Mouse (Mus musculus): ENCODE results near the gene Tmem110.

DNA sequence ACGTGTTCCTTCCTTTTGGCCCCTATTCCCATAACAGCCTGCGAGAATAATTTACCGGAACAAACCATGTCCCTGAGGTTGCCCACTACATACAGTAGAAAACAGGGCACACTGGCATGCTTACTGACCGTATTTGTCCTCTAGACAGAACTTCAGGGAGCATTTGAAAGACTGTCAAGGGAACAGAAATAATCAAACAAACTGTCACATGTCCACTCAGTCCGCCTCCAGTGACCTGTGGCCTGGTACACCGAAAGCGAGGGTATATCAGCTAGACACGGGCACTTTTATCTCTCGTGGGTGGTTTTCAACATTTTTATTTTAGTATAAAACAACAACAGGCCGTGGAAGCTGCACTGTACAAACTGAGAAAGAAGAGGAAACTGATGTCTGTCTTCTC lies 43.4 kb downstream of the Tmem110 start:
- no peak for TF ChIP-seq CTCF (IDR thresholded peaks at IDR 0.05; ENCODE audit: borderline replicate concordance, control insufficient read depth, extremely low read depth, insufficient read depth, low read length, poor library complexity)
- no peak for TF ChIP-seq POLR2A (IDR thresholded peaks at IDR 0.05; ENCODE audit: control insufficient read depth, extremely low read depth, insufficient read depth, low read length, poor library complexity)

Data from thymus, adult 2 months (tissue).